Mouse (Mus musculus) forebrain, postnatal 0 days (tissue): ENCODE results near the gene Pfdn5. TPM values are rescaled to one million over a fixed set of nuclear protein-coding genes. Genes with fewer than 3 reads are reported as not detected.

Experiments used
- ATAC-seq: fragments of 200-750 bp; cut with Nextera tagmentation; 2 replicates; pipeline ENCODE4 v1.8.0; 2017; ENCODE audit warnings: mild to moderate bottlenecking, moderate library complexity
- DNase-seq: peaks from one replicate; pipeline ENCODE4 v3.0.0-alpha.2; 2015
- H3K27ac ChIP-seq: fragments of 300-500 bp; sonication (generic); 2 replicates; pipeline ENCODE4 v1.5.1; 2014; ENCODE audit warnings: low read depth, mild to moderate bottlenecking, antibody characterized with exemption, low read length, moderate library complexity, mixed read lengths
- H3K27me3 ChIP-seq: fragments of 300-500 bp; sonication (generic); 2 replicates; pipeline ENCODE4 v1.6.1; 2014; ENCODE audit warnings: mild to moderate bottlenecking, low read length, mixed read lengths; ENCODE audit not compliant: insufficient read depth
- H3K36me3 ChIP-seq: fragments of 300-500 bp; sonication (generic); 2 replicates; pipeline ENCODE4 v1.6.1; 2014; ENCODE audit warnings: mild to moderate bottlenecking, moderate library complexity; ENCODE audit not compliant: insufficient read depth
- H3K4me1 ChIP-seq: fragments of 300-500 bp; sonication (generic); 2 replicates; pipeline ENCODE4 v1.6.1; 2014; ENCODE audit warnings: antibody characterized with exemption; ENCODE audit not compliant: insufficient read depth
- H3K4me2 ChIP-seq: fragments of 300-500 bp; sonication (generic); 2 replicates; pipeline ENCODE4 v1.6.1; 2014; ENCODE audit warnings: low read depth, mild to moderate bottlenecking, moderate library complexity
- H3K4me3 ChIP-seq: fragments of 300-500 bp; sonication (generic); 2 replicates; pipeline ENCODE4 v1.5.1; 2014; ENCODE audit warnings: low read depth, low read length, mixed read lengths
- H3K9ac ChIP-seq: fragments of 300-500 bp; sonication (generic); 2 replicates; pipeline ENCODE4 v1.6.1; 2014; ENCODE audit warnings: mild to moderate bottlenecking
- H3K9me3 ChIP-seq: fragments of 300-500 bp; sonication (generic); 2 replicates; pipeline ENCODE4 v1.6.1; 2016; ENCODE audit warnings: low read length
- CTCF ChIP-seq: sonication (generic); IDR thresholded peaks from 2 replicates; pipeline ENCODE4 v1.5.1; 2016; ENCODE audit warnings: antibody characterized with exemption, control low read depth, low read depth
- WGBS: fragments of 180-500 bp; shearing (Covaris S2); extraction: QIAGEN DNeasy Blood & Tissue Kit; methylation state at CpG from one replicate; pipeline ENCODE4 v1.1.7; 2014; 5-methylcytosine and 5-hydroxymethylcytosine counted together
- polyA plus RNA-seq: library from polyadenylated mRNA; unstranded; fragments of >200 nt; fragmentation: Nextera tagmentation; extraction: Ambion mirVana; gene quantifications from 2 replicates; pipeline ENCODE4 v1.2.1, GENCODE M21; 2015
- total RNA-seq: library from RNA; depleted of rRNA; stranded (reverse); fragments of >200 nt; gene quantifications from 2 replicates; pipeline ENCODE4 v1.2.3, GENCODE M21; 2014; rRNA removed

Gene Pfdn5
- total and polyA plus RNA-seq, 2 experiments from 2014 or later = 177 to 518 TPM

DNA sequence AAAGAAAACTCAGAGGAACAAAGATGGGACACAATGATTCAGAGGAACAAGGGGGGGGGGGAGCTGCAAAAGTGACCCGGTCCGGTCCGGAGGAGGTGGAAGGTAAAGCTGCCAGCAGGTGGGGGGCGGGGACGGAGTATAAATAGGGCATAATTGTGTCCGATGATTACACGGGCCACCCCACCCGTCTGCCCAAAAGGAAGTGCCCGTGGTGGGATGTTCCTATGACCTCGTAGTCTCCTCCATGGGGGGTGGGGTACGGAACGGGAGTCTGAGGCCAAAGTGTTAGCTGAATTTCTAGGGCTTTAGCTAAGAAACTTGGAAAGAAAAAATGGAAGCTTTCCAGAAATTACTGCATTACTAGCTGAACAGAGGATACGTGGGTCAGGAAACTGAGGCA, 44.1 kb downstream of the Pfdn5 start:
- H3K27me3 ChIP-seq = peaks cover 17% of the 10 kb centered on the region; the same call in 1 of the 2 replicates
- no peak for DNase-seq
- 14% methylated on average over 13 of the region's 13 CpGs for WGBS
- no peak for TF ChIP-seq CTCF
- H3K4me1 ChIP-seq = no peaks in the 10 kb centered on the region
- no peaks in the 10 kb centered on the region for H3K9me3 ChIP-seq
- no peak overlapping the region for H3K9ac ChIP-seq
- no peak overlapping the region for H3K4me3 ChIP-seq
- H3K4me2 ChIP-seq = no peak overlapping the region
- ATAC-seq = no peak
- H3K27ac ChIP-seq = no peak overlapping the region
- no peaks in the 10 kb centered on the region for H3K36me3 ChIP-seq

DNA sequence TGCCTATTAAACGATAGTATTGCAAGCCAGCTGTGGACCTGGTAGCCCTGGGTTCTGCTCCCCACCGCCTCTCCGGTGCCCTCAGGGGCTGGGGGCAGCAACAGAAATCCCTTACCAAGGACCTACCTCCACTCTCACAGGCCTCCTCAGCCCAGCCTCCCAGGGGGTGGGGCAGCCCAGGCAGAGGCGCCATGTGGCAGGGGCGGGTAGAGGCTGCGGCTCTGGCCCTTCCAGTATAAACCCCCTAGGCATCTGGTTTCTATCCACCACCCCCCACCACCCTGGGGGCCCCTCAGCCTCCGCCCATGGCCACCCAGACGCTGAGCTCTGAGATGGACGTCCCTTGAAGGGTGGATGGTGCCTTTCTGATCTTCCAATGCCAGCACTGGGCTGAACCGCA, 44.8 kb downstream of the Pfdn5 start:
- ATAC-seq (no peak), DNase-seq (no peak)
- H3K27ac ChIP-seq = no peak overlapping the region
- H3K9me3 ChIP-seq = no peaks in the 10 kb centered on the region
- no peak for TF ChIP-seq CTCF
- H3K4me3 ChIP-seq = no peak overlapping the region
- no peak overlapping the region for H3K9ac ChIP-seq
- peaks cover 11% of the 10 kb centered on the region; the same call in 1 of the 2 replicates for H3K27me3 ChIP-seq
- no peaks in the 10 kb centered on the region for H3K36me3 ChIP-seq
- H3K4me1 ChIP-seq = no peaks in the 10 kb centered on the region
- no peak overlapping the region for H3K4me2 ChIP-seq
- WGBS = 12% methylated on average over 10 of the region's 10 CpGs

GRCm38 (mm10) chr15:102376453-102377162, 50.7 kb downstream of the Pfdn5 start:
- H3K27ac ChIP-seq = 0 out of 2 replicates have a peak overlapping the region, but pooled peaks have one; percentile 2
- H3K4me3 ChIP-seq = peak overlapping the region; percentile 49
- H3K9ac ChIP-seq = peak overlapping the region; percentile 52
- WGBS = 3% methylated on average over 42 of the region's 43 CpGs
- DNase-seq (peak; percentile 41), ATAC-seq (peak; percentile 61)
- H3K36me3 ChIP-seq = no peaks in the 10 kb centered on the region
- H3K4me1 ChIP-seq = no peaks in the 10 kb centered on the region
- H3K27me3 ChIP-seq = no peaks in the 10 kb centered on the region
- no peak for TF ChIP-seq CTCF
- H3K9me3 ChIP-seq = no peaks in the 10 kb centered on the region
- peak overlapping the region; percentile 97 for H3K4me2 ChIP-seq

- peak; percentile 65 for ATAC-seq
- peak; percentile 86 for TF ChIP-seq CTCF
- Histone ChIP-seq H3K9me3 (no peaks in the 10 kb centered on the region), H3K27ac (0 out of 2 replicates have a peak overlapping the region, but pooled peaks have one; percentile 2), H3K4me1 (no peaks in the 10 kb centered on the region), H3K4me2 (peak overlapping the region; percentile 97), H3K27me3 (no peaks in the 10 kb centered on the region), H3K9ac (peak overlapping the region; percentile 52), H3K36me3 (no peaks in the 10 kb centered on the region), H3K4me3 (peak overlapping the region; percentile 49)
- 0% methylated on average over 7 of the region's 7 CpGs for WGBS
- peak; percentile 81 for DNase-seq
These were observed 51.2 kb downstream of the Pfdn5 start for GRCm38 (mm10) chr15:102377163-102377543.

GRCm38 (mm10) chr15:102377810-102378262, 51.9 kb downstream of the Pfdn5 start:
- DNase-seq = no peak
- H3K27ac ChIP-seq = no peak overlapping the region
- ATAC-seq = no peak
- no peaks in the 10 kb centered on the region for H3K27me3 ChIP-seq
- TF ChIP-seq CTCF = no peak
- H3K9me3 ChIP-seq = no peaks in the 10 kb centered on the region
- no peak overlapping the region for H3K4me2 ChIP-seq
- 12% methylated on average over 10 of the region's 10 CpGs for whole genome bisulfite sequencing
- no peaks in the 10 kb centered on the region for H3K4me1 ChIP-seq
- no peaks in the 10 kb centered on the region for H3K36me3 ChIP-seq
- no peak overlapping the region for H3K4me3 ChIP-seq
- no peak overlapping the region for H3K9ac ChIP-seq

Other genes with a start within 250 kb of the Pfdn5 start
- 7.0 and 8.4 TPM in 2 replicates for gene Tns2, start 225.7 kb upstream of the Pfdn5 start, total RNA-seq
- gene Tns2, start 225.7 kb upstream of the Pfdn5 start, polyA plus RNA-seq = 2.8 and 5.0 TPM in 2 replicates
- gene Spryd3, start 189.9 kb upstream of the Pfdn5 start, total RNA-seq = 90.6 and 110 TPM in 2 replicates
- 76.5 and 95.6 TPM in 2 replicates for gene Spryd3, start 189.9 kb upstream of the Pfdn5 start, polyA plus RNA-seq
- 11.4 and 12.2 TPM in 2 replicates for gene Igfbp6, start 181.8 kb upstream of the Pfdn5 start, total RNA-seq
- gene Igfbp6, start 181.8 kb upstream of the Pfdn5 start, polyA plus RNA-seq = 8.1 and 10.3 TPM in 2 replicates
- 0.10 TPM in 1 of 2 replicates, not detected in the other for gene Soat2, start 175.6 kb upstream of the Pfdn5 start, total RNA-seq
- gene Soat2, start 175.6 kb upstream of the Pfdn5 start, polyA plus RNA-seq = 0.12 TPM in 1 of 2 replicates, not detected in the other
- gene Zfp740, start 122.9 kb upstream of the Pfdn5 start, total RNA-seq = 67.2 and 83.2 TPM in 2 replicates
- gene Zfp740, start 122.9 kb upstream of the Pfdn5 start, polyA plus RNA-seq = 20.0 and 29.7 TPM in 2 replicates
- gene Csad, start 121.4 kb upstream of the Pfdn5 start, total RNA-seq = 46.2 and 47.8 TPM in 2 replicates
- 25.9 and 29.9 TPM in 2 replicates for gene Csad, start 121.4 kb upstream of the Pfdn5 start, polyA plus RNA-seq
- gene Itgb7, start 94.2 kb upstream of the Pfdn5 start, total RNA-seq = 0.31 and 2.4 TPM in 2 replicates
- 0.50 and 0.75 TPM in 2 replicates for gene Itgb7, start 94.2 kb upstream of the Pfdn5 start, polyA plus RNA-seq
- 6.5 and 12.3 TPM in 2 replicates for gene Rarg, start 68.6 kb upstream of the Pfdn5 start, total RNA-seq
- 4.5 and 4.6 TPM in 2 replicates for gene Rarg, start 68.6 kb upstream of the Pfdn5 start, polyA plus RNA-seq
- gene Gm9918, start 55.6 kb upstream of the Pfdn5 start, total RNA-seq = 0.15 TPM in 1 of 2 replicates, not detected in the other
- not detected in 2 replicates for gene Gm9918, start 55.6 kb upstream of the Pfdn5 start, polyA plus RNA-seq
- gene Mfsd5, start 46.7 kb upstream of the Pfdn5 start, total RNA-seq = 33.2 and 39.3 TPM in 2 replicates
- gene Mfsd5, start 46.7 kb upstream of the Pfdn5 start, polyA plus RNA-seq = 63.0 and 63.7 TPM in 2 replicates
- gene Espl1, start 29.9 kb upstream of the Pfdn5 start, total RNA-seq = 2.7 and 9.6 TPM in 2 replicates
- 1.5 and 2.3 TPM in 2 replicates for gene Espl1, start 29.9 kb upstream of the Pfdn5 start, polyA plus RNA-seq
- 46.4 and 54.2 TPM in 2 replicates for gene Myg1, start 5.6 kb downstream of the Pfdn5 start, total RNA-seq
- gene Myg1, start 5.6 kb downstream of the Pfdn5 start, polyA plus RNA-seq = 80.2 and 85.7 TPM in 2 replicates
- 25.5 and 27.9 TPM in 2 replicates for gene Aaas, start 24.7 kb downstream of the Pfdn5 start, total RNA-seq
- gene Aaas, start 24.7 kb downstream of the Pfdn5 start, polyA plus RNA-seq = 31.6 and 33.4 TPM in 2 replicates
- 0.92 and 2.1 TPM in 2 replicates for gene Sp7, start 41.1 kb downstream of the Pfdn5 start, total RNA-seq
- gene Sp7, start 41.1 kb downstream of the Pfdn5 start, polyA plus RNA-seq = 0.30 and 0.35 TPM in 2 replicates
- 16.4 and 22.5 TPM in 2 replicates for gene Sp1, start 80.0 kb downstream of the Pfdn5 start, total RNA-seq
- 2.0 and 2.6 TPM in 2 replicates for gene Sp1, start 80.0 kb downstream of the Pfdn5 start, polyA plus RNA-seq
- 0.38 and 1.1 TPM in 2 replicates for gene Amhr2, start 119.3 kb downstream of the Pfdn5 start, total RNA-seq
- 0.34 and 0.65 TPM in 2 replicates for gene Amhr2, start 119.3 kb downstream of the Pfdn5 start, polyA plus RNA-seq
- gene Prr13, start 132.9 kb downstream of the Pfdn5 start, total RNA-seq = 21.5 and 22.3 TPM in 2 replicates
- gene Prr13, start 132.9 kb downstream of the Pfdn5 start, polyA plus RNA-seq = 69.9 and 90.9 TPM in 2 replicates
- gene Pcbp2, start 144.4 kb downstream of the Pfdn5 start, total RNA-seq = 134 and 154 TPM in 2 replicates
- 102 and 103 TPM in 2 replicates for gene Pcbp2, start 144.4 kb downstream of the Pfdn5 start, polyA plus RNA-seq
- gene Gm10337, start 177.6 kb downstream of the Pfdn5 start, total RNA-seq = not detected in 2 replicates
- gene Gm10337, start 177.6 kb downstream of the Pfdn5 start, polyA plus RNA-seq = 3.7 and 4.2 TPM in 2 replicates
- 75.0 and 88.9 TPM in 2 replicates for gene Map3k12, start 190.9 kb downstream of the Pfdn5 start, total RNA-seq
- gene Map3k12, start 190.9 kb downstream of the Pfdn5 start, polyA plus RNA-seq = 29.6 and 39.4 TPM in 2 replicates
- 87.5 and 94.7 TPM in 2 replicates for gene Tarbp2, start 192.1 kb downstream of the Pfdn5 start, total RNA-seq
- 86.4 and 89.5 TPM in 2 replicates for gene Tarbp2, start 192.1 kb downstream of the Pfdn5 start, polyA plus RNA-seq
- 2.5 and 3.1 TPM in 2 replicates for gene Npff, start 198.8 kb downstream of the Pfdn5 start, total RNA-seq
- gene Npff, start 198.8 kb downstream of the Pfdn5 start, polyA plus RNA-seq = 1.5 and 1.7 TPM in 2 replicates